Mouse (Mus musculus): ENCODE results near the gene Thnsl2. TPM values are rescaled to one million over a fixed set of nuclear protein-coding genes. Genes with fewer than 3 reads are reported as not detected.
A peak's percentile ranks its signal among the peaks of the same experiment; 100 is the strongest.

The Thnsl2 gene
- total and polyA plus RNA-seq, 3 experiments, result 0.08 to 0.21 TPM; not detected in 1

GRCm38 (mm10) chr6:71143154-71143893 is 915 bp downstream of the Thnsl2 start:
- Histone ChIP-seq H3K79me2 (ENCODE audit: control insufficient read depth, insufficient read depth, low read length, poor library complexity) (no peaks in the 10 kb centered on the region; the same call in 1 of the 2 replicates), H3K27me3 (ENCODE audit: control insufficient read depth in 1 of 2, insufficient read depth in 2 of 2, low read length in 2 of 2) (no peaks in the 10 kb centered on the region; a peak in 2 of 4 replicates), H3K9ac (ENCODE audit: control insufficient read depth, low read depth, low read length, poor library complexity, severe bottlenecking) (peak overlapping the region; percentile 71), H3K27ac (ENCODE audit: control insufficient read depth, low read depth, low read length) (no peak overlapping the region), H3K4me3 (ENCODE audit: control insufficient read depth in 1 of 2, insufficient read depth in 1 of 2, low read depth in 2 of 2, low read length in 2 of 2) (peak overlapping the region; percentile 63 to 71), H3K36me3 (ENCODE audit: control insufficient read depth in 1 of 2, insufficient read depth in 2 of 2, low read length in 2 of 2) (no peaks in the 10 kb centered on the region), H3K4me1 (ENCODE audit: control insufficient read depth in 1 of 2, insufficient read depth in 2 of 2, low read length in 2 of 2) (no peaks in the 10 kb centered on the region), H3K9me3 (replicated peaks; ENCODE audit: insufficient read depth, low read length) (no peaks in the 10 kb centered on the region)
- peak; percentile 13 for DNase-seq (ENCODE audit: low read depth, low spot score)
- no peak for TF ChIP-seq USF1 (IDR thresholded peaks at IDR 0.05; ENCODE audit: low read depth, low read length)
- no peak for TF ChIP-seq MAZ (IDR thresholded peaks at IDR 0.05; ENCODE audit: low read depth, low read length)
- no peak for TF ChIP-seq TBP (IDR thresholded peaks at IDR 0.05; ENCODE audit: low read depth, low read length)
- no peak for TF ChIP-seq TAL1 (IDR thresholded peaks at IDR 0.05; ENCODE audit: low read length)
- TF ChIP-seq HCFC1 (IDR thresholded peaks at IDR 0.05; ENCODE audit: low read depth, low read length), result no peak
- TF ChIP-seq JUND (IDR thresholded peaks at IDR 0.05; ENCODE audit: low read depth, low read length), result no peak
- no peak for TF ChIP-seq NELFE (IDR thresholded peaks at IDR 0.05; ENCODE audit: low read depth, low read length)
- no peak for TF ChIP-seq MEF2A (IDR thresholded peaks at IDR 0.05; ENCODE audit: extremely low read depth, insufficient replicate concordance, low read depth, low read length, poor library complexity, severe bottlenecking)
- 0 out of 2 replicates have a peak, but pooled peaks have one; percentile 18 for TF ChIP-seq MXI1 (IDR thresholded peaks at IDR 0.05; ENCODE audit: low read depth, low read length)
- peak; percentile 18; the same call in 1 of the 2 replicates for TF ChIP-seq ZNF384 (IDR thresholded peaks at IDR 0.05; ENCODE audit: low read depth, low read length)

- no peak for TF ChIP-seq CHD1 (IDR thresholded peaks at IDR 0.05; ENCODE audit: low read depth, low read length)
- no peak for TF ChIP-seq MXI1 (IDR thresholded peaks at IDR 0.05; ENCODE audit: low read depth, low read length)
- no peak for TF ChIP-seq ELF1 (IDR thresholded peaks at IDR 0.05; ENCODE audit: low read depth, low read length)
- TF ChIP-seq HCFC1 (IDR thresholded peaks at IDR 0.05; ENCODE audit: low read depth, low read length), result no peak
- no peak for TF ChIP-seq MAFK (IDR thresholded peaks at IDR 0.05; ENCODE audit: borderline replicate concordance, low read depth, low read length)
- Histone ChIP-seq H3K36me3 (ENCODE audit: control insufficient read depth in 1 of 2, insufficient read depth in 2 of 2, low read length in 2 of 2) (no peaks in the 10 kb centered on the region), H3K79me2 (ENCODE audit: control insufficient read depth, insufficient read depth, low read length, poor library complexity) (no peaks in the 10 kb centered on the region), H3K4me1 (ENCODE audit: control insufficient read depth in 1 of 2, insufficient read depth in 2 of 2, low read length in 2 of 2) (no peaks in the 10 kb centered on the region), H3K4me3 (ENCODE audit: control insufficient read depth in 1 of 2, insufficient read depth in 1 of 2, low read depth in 2 of 2, low read length in 2 of 2) (no peak overlapping the region), H3K27me3 (ENCODE audit: control insufficient read depth in 1 of 2, insufficient read depth in 2 of 2, low read length in 2 of 2) (no peaks in the 10 kb centered on the region; a peak in 2 of 4 replicates), H3K9ac (ENCODE audit: control insufficient read depth, low read depth, low read length, poor library complexity, severe bottlenecking) (no peak overlapping the region), H3K9me3 (replicated peaks; ENCODE audit: insufficient read depth, low read length) (no peaks in the 10 kb centered on the region), H3K27ac (ENCODE audit: control insufficient read depth, low read depth, low read length) (no peak overlapping the region)
- no peak for DNase-seq (ENCODE audit: low read depth, low spot score)
Measured at GRCm38 (mm10) chr6:71135031-71135430, 9.2 kb downstream of the Thnsl2 start.

Measured in MEL (cell line).